Mouse (Mus musculus) heart, postnatal 25 days (tissue): ENCODE results near the gene Skap1. TPM values are rescaled to one million over a fixed set of nuclear protein-coding genes. Genes with fewer than 3 reads are reported as not detected.
A peak's percentile ranks its signal among the peaks of the same experiment; 100 is the strongest.

Source experiments
- DNase-seq: peaks from one replicate; pipeline ENCODE4 v3.0.0; 2022; ENCODE audit warnings: low spot score
- intact Hi-C: fragments of 180-260 bp; cut with DNase I; formaldehyde crosslinking; loops from one replicate; pipeline ENCODE4 v1.15.1; 2025
- total RNA-seq, 2 experiments: library from RNA; stranded (reverse); gene quantifications; 2 replicates each; pipeline ENCODE4 v1.2.3; 2021

Skap1 gene
- total RNA-seq, 2 experiments from 2014 or later: 0.17 TPM; not detected in 1

DNA sequence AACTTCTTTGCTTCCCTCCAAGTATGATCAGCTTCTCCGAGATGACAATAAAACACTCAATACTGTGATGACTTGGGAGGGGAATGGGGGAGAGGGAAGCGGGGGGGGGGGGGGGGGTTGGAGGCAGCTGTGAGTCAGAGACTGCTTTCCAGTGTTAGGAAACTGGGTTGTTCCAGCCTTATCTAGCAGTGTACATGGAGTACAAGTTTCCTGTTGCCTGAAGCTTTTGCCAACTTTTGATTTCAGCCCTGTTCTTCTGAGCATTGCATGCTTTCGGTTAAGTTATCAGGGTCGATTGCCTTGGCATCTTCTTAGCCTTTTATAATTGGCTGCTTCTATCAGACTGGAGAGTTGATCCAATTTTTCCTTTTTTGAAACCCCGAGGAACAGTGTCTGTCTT, 152.4 kb downstream of the Skap1 start:
- intact Hi-C loops: no loop called here
- no peak for DNase-seq

- intact Hi-C loops: loop anchor here (2.0 kb wide), 1 partner anchor 340 kb away; no protein-coding TSS in a partner anchor
- DNase-seq: no peak
Observed at GRCm38 (mm10) chr11:96618789-96619445, 154.5 kb downstream of the Skap1 start.

DNA sequence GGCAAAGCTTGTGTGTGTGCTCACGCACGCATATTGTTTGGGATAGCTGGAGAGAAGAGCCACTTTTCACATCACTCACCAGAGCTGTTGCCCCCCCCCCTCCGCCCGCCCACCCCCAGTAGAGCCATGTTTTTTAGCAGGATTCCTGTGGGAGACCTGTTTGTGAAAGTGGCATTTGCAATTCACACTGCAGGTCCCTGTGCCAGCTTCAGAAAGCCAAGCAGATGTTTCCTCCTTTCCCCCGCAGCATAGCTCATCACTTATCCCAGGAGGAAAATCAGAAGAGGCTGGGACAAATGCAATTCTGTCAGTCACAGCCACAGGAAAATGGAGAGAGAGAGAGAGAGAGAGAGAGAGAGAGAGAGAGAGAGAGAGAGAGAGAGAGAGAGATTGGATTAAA, 155.2 kb downstream of the Skap1 start:
- intact Hi-C loops: loop anchor here (2.0 kb wide), 1 partner anchor 341 kb away; no protein-coding TSS in a partner anchor

DNA sequence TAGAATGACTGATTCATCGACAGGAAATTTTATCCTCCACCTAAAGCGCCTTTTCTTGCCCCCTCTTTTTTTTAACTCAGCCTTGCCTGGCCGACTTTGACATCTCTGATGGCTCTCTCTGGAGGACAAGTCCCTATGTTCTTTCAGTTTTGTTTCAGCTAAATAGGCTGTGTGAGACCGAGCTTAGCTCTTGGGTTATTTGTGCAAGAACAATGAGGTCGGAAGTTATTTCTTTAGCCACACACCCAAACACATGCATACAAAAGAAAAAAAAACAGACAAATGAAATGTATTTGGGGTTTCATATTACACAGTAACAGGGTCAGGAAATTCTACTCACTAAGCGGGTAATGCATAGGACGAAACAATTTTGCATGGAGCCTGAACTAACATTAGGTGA, 155.6 kb downstream of the Skap1 start:
- intact Hi-C loops: loop anchor here (5.0 kb wide), 4 partner anchors 33 to 183 kb away; no protein-coding TSS in a partner anchor
- DNase-seq: no peak

More for the DNA sequence above, 155.2 kb downstream of the Skap1 start:
- DNase-seq: no peak

GRCm38 (mm10) chr11:96620660-96621059, 156.3 kb downstream of the Skap1 start:
- intact Hi-C loops: loop anchor here (5.0 kb wide), 4 partner anchors 33 to 183 kb away; no protein-coding TSS in a partner anchor
- no peak for DNase-seq

DNA sequence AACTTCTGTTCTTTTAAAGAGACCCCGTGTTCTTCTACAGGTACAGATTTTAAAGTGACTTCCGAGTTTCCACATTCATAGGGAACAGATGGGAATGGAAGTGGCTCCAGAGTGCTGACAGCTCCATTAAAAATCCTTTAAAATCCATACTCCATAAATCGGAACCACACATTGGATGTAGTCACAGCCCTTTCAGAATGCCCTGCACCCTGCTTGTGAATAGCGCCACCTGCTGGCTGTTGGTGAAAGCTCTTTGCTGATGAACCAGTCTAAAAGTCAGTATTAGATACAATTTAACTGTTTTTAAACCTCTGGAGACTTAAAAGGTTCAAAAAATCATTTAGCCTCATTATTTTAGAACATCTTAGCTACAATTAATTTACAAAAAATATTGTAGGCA, 156.8 kb downstream of the Skap1 start:
- intact Hi-C loops: loop anchor here (5.0 kb wide), 4 partner anchors 34 to 184 kb away; no protein-coding TSS in a partner anchor
- DNase-seq: peak; percentile 24

- intact Hi-C loops: loop anchor here (5.0 kb wide), 4 partner anchors 35 to 185 kb away; no protein-coding TSS in a partner anchor
- DNase-seq: no peak
Observed at GRCm38 (mm10) chr11:96622782-96623181, 158.4 kb downstream of the Skap1 start.

- intact Hi-C loops: loop anchor here (5.0 kb wide), 4 partner anchors 37 to 187 kb away; no protein-coding TSS in a partner anchor
- DNase-seq: no peak
Observed at GRCm38 (mm10) chr11:96624436-96624835, 160.0 kb downstream of the Skap1 start.

GRCm38 (mm10) chr11:96629775-96630174, 165.4 kb downstream of the Skap1 start:
- intact Hi-C loops: no loop called here
- no peak for DNase-seq

GRCm38 (mm10) chr11:96631521-96631920, 167.1 kb downstream of the Skap1 start:
- intact Hi-C loops: no loop called here
- no peak for DNase-seq

DNA sequence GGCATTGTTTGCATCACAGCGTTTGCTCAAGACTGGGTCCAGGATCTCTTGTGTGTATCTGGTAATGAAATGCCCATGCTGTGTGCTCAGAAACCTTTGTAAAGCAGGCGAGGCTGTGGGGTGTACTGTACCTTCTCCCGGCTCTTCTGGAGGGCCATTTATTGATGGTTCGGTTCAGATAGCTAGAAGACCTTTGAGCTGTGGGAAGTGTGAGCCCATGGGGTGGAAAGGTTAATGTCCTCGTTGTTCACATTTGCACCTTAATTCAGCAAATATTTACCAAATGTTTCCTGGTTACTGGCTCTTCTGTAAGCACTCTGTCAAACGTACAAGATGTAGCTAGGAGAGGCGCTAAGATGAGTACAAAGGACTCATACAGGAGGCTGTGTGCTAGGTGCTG, 173.5 kb downstream of the Skap1 start:
- intact Hi-C loops: no loop called here
- no peak for DNase-seq

DNA sequence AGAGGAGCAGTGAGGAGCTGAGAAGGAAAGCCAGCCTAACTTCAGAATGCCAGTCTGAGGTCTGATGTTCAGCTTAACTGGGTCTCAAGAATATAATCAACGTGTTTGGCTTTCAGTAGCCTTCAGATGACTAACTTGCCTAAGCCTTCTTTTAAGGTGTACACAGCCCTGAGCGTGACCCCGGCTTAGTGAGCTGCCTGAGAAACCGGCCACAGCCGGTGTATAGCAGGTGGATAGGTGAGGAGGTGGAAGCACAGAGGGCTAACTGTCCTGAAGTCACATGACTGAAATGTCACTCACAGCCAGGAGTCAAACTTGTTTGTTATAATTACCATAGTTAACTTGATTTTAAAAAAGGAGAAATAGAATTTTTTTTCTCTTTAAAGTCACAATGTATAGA, 175.4 kb downstream of the Skap1 start:
- intact Hi-C loops: loop anchor here (10.0 kb wide), 1 partner anchor 225 kb away; no protein-coding TSS in a partner anchor
- no peak for DNase-seq

DNA sequence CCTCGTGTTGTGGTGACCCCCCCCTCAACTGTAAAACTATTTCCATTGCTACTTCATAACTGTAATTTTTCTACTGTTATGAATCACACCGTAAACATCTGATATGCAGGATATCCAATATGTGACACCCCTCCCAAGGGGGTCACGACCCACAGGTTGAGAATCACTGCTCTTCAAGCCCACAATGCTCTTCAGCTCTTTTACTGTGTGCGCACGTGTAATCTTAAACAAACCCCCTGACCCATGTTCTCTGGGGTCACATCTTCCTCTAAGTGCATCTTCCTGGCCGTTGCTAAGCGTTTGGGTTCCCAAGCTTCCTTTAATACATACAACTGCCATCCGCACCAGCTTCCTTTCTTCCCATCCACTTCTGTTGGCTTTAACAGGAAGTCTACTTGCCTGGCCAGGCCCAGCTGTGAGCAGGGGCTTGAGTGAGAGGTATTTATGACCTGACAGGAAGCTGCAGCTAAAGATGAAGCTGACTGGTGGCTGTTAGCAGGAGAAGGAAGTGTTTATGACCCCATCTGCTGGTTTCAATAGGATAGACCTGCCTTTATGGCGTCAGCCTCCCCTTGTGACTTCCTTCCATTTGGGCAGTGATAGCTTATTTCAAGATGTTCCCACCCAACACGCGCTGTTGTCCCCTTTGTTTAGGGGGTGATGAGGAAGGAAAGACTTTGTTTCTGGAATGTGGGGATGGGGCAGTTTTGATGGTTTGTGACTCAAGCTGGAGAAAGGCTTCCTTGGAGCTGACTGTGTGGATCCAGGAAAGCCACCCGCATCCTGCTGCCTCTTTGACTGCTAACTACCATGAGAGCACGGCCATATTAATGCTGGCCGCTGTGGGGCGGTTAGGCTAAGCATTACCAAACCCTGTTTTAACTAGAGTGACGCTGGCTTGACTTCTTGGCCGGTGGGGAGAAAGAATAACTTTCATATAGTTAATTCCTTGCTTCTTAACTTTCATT, 178.1 kb downstream of the Skap1 start:
- intact Hi-C loops: loop anchor here (10.0 kb wide), 1 partner anchor 222 kb away; no protein-coding TSS in a partner anchor
- DNase-seq: no peak

- DNase-seq: no peak
- intact Hi-C loops: loop anchor here (10.0 kb wide), 1 partner anchor 220 kb away; no protein-coding TSS in a partner anchor
Observed at GRCm38 (mm10) chr11:96644969-96645368, 180.6 kb downstream of the Skap1 start.

DNA sequence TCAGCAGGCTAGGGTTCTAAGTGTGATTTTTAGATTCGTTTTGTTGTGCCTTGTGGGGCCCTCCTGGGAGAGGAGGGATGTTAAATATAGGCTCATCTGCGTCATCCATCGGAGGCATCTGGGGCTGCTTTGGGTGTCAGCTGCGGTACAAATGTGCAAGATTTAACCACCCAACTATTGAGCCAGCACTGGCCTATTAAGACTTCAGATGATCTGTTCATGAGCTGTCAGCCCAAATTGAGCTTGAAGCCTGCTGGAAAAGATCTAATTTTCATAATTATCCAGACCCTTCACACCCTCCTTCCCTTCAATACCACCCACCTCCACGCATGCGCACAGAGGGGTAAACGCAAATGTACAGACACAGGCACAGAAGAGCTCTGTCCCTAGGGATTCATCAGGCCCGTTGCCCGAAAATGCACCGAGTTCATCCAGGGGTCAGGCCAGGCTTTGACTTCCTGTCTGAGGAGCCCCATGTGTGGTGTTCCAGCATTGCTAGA, 181.2 kb downstream of the Skap1 start:
- intact Hi-C loops: loop anchor here (10.0 kb wide), 1 partner anchor 219 kb away; no protein-coding TSS in a partner anchor
- peak; percentile 44 for DNase-seq

DNA sequence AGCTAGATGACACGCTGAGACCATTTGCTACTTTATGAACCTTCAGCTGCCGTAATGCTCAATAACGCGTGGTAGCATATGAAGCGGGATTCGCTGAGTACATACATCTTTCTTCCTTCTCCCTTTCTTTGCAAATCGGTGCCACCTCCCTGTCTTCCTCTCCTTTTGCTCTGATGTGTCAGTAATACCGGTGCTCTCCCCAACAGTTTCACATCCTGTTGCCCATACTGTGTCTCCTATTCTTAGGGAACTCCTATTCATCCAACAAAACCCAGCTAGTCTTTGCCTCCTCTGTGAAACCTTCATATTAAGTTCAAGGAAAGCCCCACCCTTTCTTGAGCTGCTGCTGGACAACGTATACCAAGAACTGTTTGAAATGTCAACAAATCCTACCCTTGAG, 187.5 kb downstream of the Skap1 start:
- no peak for DNase-seq
- intact Hi-C loops: no loop called here

- intact Hi-C loops: no loop called here
- no peak for DNase-seq
Observed at GRCm38 (mm10) chr11:96653867-96654266, 189.5 kb downstream of the Skap1 start.

GRCm38 (mm10) chr11:96658420-96658819, 194.0 kb downstream of the Skap1 start:
- intact Hi-C loops: no loop called here

GRCm38 (mm10) chr11:96666924-96667323, 202.5 kb downstream of the Skap1 start:
- DNase-seq: no peak
- intact Hi-C loops: no loop called here

More at GRCm38 (mm10) chr11:96658420-96658819, 194.0 kb downstream of the Skap1 start:
- DNase-seq: no peak

DNA sequence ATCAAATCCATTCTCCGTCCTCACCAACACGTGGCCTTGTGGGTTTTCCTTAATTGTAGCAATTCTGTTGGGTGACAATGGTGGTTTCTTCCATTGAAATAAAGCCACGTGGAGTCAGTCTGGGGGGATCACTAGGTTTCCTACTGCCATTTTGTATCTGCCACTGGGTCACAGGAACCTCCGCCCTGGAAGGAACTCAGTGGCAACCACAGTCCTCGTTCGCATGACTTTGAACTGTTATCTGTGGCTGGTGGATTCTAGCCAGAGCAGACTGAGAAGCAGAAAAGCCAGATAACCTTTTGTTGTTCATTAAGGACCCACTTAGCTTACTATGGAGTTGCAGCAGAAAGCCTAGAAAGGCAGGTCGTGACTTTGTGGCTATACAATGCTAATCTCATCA, 204.0 kb downstream of the Skap1 start:
- no peak for DNase-seq

More for the DNA sequence above, 204.0 kb downstream of the Skap1 start:
- intact Hi-C loops: no loop called here
